Mouse (Mus musculus) forebrain, embryonic 14.5 days (tissue): ENCODE measurements around the gene Etl4. TPM values are rescaled to one million over a fixed set of nuclear protein-coding genes. Genes with fewer than 3 reads are reported as not detected.
A peak's percentile ranks its signal among the peaks of the same experiment; 100 is the strongest.
"Not testable (repeated sequence)": the region's sequence is repeated elsewhere in the genome, so short reads cannot be mapped to it uniquely, and the experiment has no call there.

ENCODE experiments used
- ATAC-seq: fragments of 200-750 bp; cut with Nextera tagmentation; 2 replicates; pipeline ENCODE4 v1.8.0; 2017; ENCODE audit warnings: mild to moderate bottlenecking, moderate library complexity
- DNase-seq: peaks from one replicate; pipeline ENCODE4 v3.0.0-alpha.2; 2015; ENCODE audit warnings: low spot score
- H3K27ac ChIP-seq: fragments of 300-500 bp; sonication (generic); 2 replicates; pipeline ENCODE4 v1.5.1; 2014; ENCODE audit warnings: low read depth, mild to moderate bottlenecking, control low read depth, low read length, moderate library complexity
- H3K27me3 ChIP-seq: fragments of 300-500 bp; sonication (generic); replicated peaks from 2 replicates; pipeline ENCODE4 v1.6.1; 2014; ENCODE audit warnings: low read length, control low read depth, mixed read lengths; ENCODE audit not compliant: control insufficient read depth, insufficient read depth
- H3K36me3 ChIP-seq: fragments of 300-500 bp; sonication (generic); 2 replicates; pipeline ENCODE4 v1.6.1; 2014; ENCODE audit warnings: low read length, control low read depth; ENCODE audit not compliant: control insufficient read depth, insufficient read depth
- H3K4me1 ChIP-seq: fragments of 300-500 bp; sonication (generic); 2 replicates; pipeline ENCODE4 v1.6.1; 2014; ENCODE audit warnings: antibody characterized with exemption, low read length, control low read depth; ENCODE audit not compliant: control insufficient read depth, insufficient read depth
- H3K4me2 ChIP-seq: fragments of 300-500 bp; sonication (generic); 2 replicates; pipeline ENCODE4 v1.6.1; 2014; ENCODE audit warnings: mild to moderate bottlenecking, control low read depth, low read length
- H3K4me3 ChIP-seq: fragments of 300-500 bp; sonication (generic); 2 replicates; pipeline ENCODE4 v1.5.1; 2014; ENCODE audit warnings: low read depth, low read length, control low read depth
- H3K9ac ChIP-seq: fragments of 300-500 bp; sonication (generic); 2 replicates; pipeline ENCODE4 v1.6.1; 2014; ENCODE audit warnings: mild to moderate bottlenecking, low read length, control low read depth, moderate library complexity
- H3K9me3 ChIP-seq: fragments of 300-500 bp; sonication (generic); replicated peaks from 2 replicates; pipeline ENCODE4 v1.6.1; 2016; ENCODE audit warnings: low read length, control low read depth, mixed read lengths; ENCODE audit not compliant: control insufficient read depth
- WGBS: fragments of 180-500 bp; shearing (Covaris S2); extraction: QIAGEN DNeasy Blood & Tissue Kit; methylation state at CpG from one replicate; pipeline ENCODE4 v1.1.7; 2014; 5-methylcytosine and 5-hydroxymethylcytosine counted together
- polyA plus RNA-seq: library from polyadenylated mRNA; unstranded; fragments of >200 nt; fragmentation: Nextera tagmentation; extraction: Ambion mirVana; gene quantifications from 2 replicates; pipeline ENCODE4 v1.2.1, GENCODE M21; 2014

Etl4 gene
- polyA plus RNA-seq, 1 experiment from 2014 or later: 14.7 TPM

- H3K36me3 ChIP-seq: not testable (repeated sequence)
Observed at GRCm38 (mm10) chr2:20177236-20177635, 267.7 kb downstream of the Etl4 start.

DNA sequence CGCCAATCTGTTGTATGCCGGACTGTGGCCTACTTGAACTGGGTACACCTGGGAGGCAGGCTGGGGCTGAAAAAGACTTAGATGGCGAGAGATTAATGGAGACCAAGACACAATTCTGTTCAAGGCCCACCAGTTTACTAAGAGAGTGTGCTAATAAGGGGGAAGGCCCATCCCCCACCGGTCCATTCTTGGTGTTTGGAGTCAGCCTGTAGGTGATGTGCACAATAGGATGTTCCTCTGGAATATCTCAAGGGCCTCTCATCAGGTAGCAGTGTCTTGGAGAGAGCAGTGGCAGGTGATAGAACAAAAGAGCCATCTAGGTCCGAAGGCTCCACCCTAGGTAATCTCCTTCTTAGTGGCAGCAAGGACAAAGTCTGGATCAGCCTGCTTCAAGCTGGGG is 271.0 kb downstream of the Etl4 start:
- H3K27ac ChIP-seq, H3K4me2 ChIP-seq, H3K4me3 ChIP-seq, H3K9me3 ChIP-seq, H3K9ac ChIP-seq, H3K27me3 ChIP-seq, H3K36me3 ChIP-seq, DNase-seq, ATAC-seq, H3K4me1 ChIP-seq: not testable (repeated sequence)
- WGBS: 92% methylated on average over 5 of the region's 5 CpGs

More at GRCm38 (mm10) chr2:20177236-20177635, 267.7 kb downstream of the Etl4 start:
- H3K27ac ChIP-seq, H3K9ac ChIP-seq, DNase-seq, H3K4me3 ChIP-seq, H3K9me3 ChIP-seq, H3K4me1 ChIP-seq, ATAC-seq, H3K27me3 ChIP-seq, H3K4me2 ChIP-seq: not testable (repeated sequence)
- WGBS: 93% methylated on average over 3 of the region's 3 CpGs

DNA sequence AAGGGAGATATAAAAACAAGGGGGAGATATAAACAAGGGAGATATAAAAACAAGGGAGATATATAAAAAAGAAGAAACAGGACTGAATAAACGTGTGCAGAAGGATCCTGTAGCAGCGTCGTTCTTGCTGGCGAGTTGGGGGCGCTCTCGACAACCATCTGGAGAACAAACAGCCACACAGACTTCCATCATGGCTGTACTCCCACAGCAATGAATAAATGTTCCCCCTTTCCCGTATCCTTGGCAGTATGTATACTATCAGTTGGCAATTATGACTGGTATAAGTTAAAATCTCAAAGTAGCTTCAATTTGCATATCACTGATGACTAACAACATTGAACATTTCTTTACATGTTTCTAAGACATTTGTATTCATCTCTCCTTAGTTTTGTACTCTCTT is 277.6 kb downstream of the Etl4 start:
- H3K36me3 ChIP-seq, H3K4me3 ChIP-seq, H3K27me3 ChIP-seq, H3K9me3 ChIP-seq, ATAC-seq, H3K27ac ChIP-seq, H3K4me2 ChIP-seq, H3K4me1 ChIP-seq, H3K9ac ChIP-seq: not testable (repeated sequence)
- DNase-seq: peak; percentile 47
- WGBS: 83% methylated on average over 7 of the region's 7 CpGs

DNA sequence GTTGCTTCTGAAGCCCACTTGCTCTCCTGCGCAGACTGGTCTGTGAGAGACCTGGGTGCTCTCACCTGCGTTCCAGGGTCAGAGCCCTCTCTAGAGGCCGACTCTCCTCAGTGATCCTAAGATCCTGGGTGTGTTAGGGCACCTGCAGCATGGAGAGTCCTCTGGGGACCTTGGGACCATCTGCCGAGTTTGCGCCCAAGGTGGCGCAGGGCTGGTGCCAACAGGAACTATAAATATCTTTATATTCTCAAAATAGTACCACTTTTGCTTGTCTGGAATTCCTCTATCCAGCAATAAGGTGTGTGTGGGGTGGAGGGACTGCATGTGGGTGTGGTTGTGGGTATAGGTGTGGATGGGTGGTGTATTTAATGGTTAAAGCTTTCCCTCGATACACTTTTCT is 293.4 kb downstream of the Etl4 start:
- DNase-seq: no peak
- no peaks in the 10 kb centered on the region for H3K4me1 ChIP-seq
- no peaks in the 10 kb centered on the region for H3K36me3 ChIP-seq
- no peak overlapping the region for H3K4me3 ChIP-seq
- H3K27ac ChIP-seq: no peak overlapping the region
- H3K9ac ChIP-seq: no peak overlapping the region
- H3K9me3 ChIP-seq: no peaks in the 10 kb centered on the region
- no peak for ATAC-seq
- H3K27me3 ChIP-seq: no peaks in the 10 kb centered on the region
- WGBS: 87% methylated on average over 7 of the region's 7 CpGs
- H3K4me2 ChIP-seq: no peak overlapping the region

DNA sequence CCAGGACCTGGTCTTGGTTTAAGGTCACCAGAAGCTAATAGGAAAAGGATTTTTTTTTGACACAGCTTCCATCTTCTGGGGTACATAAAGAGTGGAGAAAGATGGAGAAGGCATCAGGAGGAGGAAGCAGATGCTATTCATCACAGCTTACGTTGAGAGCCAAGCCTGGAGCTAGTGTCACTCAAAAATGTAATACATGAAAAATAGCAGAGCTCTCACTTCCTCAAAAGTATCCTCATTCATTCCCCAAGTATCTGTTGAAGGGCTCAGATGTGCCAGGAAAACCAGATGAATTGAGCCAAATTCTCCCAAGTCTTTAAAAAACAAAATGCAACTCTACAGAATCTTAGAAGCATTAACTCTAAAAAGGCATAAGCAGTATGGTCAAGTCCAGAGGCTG is 297.1 kb downstream of the Etl4 start:
- Histone ChIP-seq H3K4me3 (no peak overlapping the region), H3K36me3 (no peaks in the 10 kb centered on the region), H3K4me2 (no peak overlapping the region), H3K4me1 (no peaks in the 10 kb centered on the region), H3K27ac (no peak overlapping the region), H3K9ac (no peak overlapping the region), H3K9me3 (no peaks in the 10 kb centered on the region), H3K27me3 (no peaks in the 10 kb centered on the region)
- ATAC-seq: no peak
- WGBS: 81% methylated on average over 1 of the region's 1 CpGs
- DNase-seq: no peak

- H3K27me3 ChIP-seq: no peaks in the 10 kb centered on the region
- H3K27ac ChIP-seq: no peak overlapping the region
- DNase-seq (no peak), ATAC-seq (no peak)
- no peaks in the 10 kb centered on the region for H3K9me3 ChIP-seq
- H3K4me1 ChIP-seq: no peaks in the 10 kb centered on the region
- no peaks in the 10 kb centered on the region for H3K36me3 ChIP-seq
- no peak overlapping the region for H3K4me3 ChIP-seq
- no peak overlapping the region for H3K9ac ChIP-seq
- WGBS: 82% methylated on average over 3 of the region's 3 CpGs
- no peak overlapping the region for H3K4me2 ChIP-seq
Observed at GRCm38 (mm10) chr2:20208683-20209194, 299.2 kb downstream of the Etl4 start.

- ATAC-seq (no peak), DNase-seq (no peak)
- no peaks in the 10 kb centered on the region for H3K27me3 ChIP-seq
- no peak overlapping the region for H3K27ac ChIP-seq
- no peaks in the 10 kb centered on the region for H3K4me1 ChIP-seq
- no peaks in the 10 kb centered on the region for H3K9me3 ChIP-seq
- no peaks in the 10 kb centered on the region for H3K36me3 ChIP-seq
- no peak overlapping the region for H3K4me3 ChIP-seq
- whole genome bisulfite sequencing: 36% methylated on average over 4 of the region's 4 CpGs
- no peak overlapping the region for H3K4me2 ChIP-seq
- H3K9ac ChIP-seq: no peak overlapping the region
Observed at GRCm38 (mm10) chr2:20209359-20209758, 299.8 kb downstream of the Etl4 start.

DNA sequence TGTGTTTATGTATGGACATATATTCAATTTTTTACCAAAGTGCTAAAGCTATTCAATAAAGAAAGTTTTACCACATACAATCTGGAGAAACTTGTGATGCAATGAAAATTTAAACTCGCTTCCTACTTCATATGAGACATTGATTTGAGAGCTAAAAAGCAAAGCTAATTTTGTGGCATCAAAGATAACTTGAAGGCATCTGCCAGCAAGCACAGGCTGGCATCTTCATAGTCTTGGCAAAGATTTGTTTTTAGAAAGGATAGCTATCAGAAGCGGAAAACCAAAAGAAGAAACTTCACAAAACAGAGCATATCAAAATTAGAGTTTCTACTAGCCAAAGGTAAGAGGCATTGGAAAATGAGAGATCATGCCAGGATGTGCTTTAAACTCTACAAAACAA is 306.7 kb downstream of the Etl4 start:
- no peaks in the 10 kb centered on the region for H3K27me3 ChIP-seq
- H3K36me3 ChIP-seq: no peaks in the 10 kb centered on the region
- no peaks in the 10 kb centered on the region for H3K9me3 ChIP-seq
- WGBS: 87% methylated on average over 2 of the region's 2 CpGs
- no peak overlapping the region for H3K9ac ChIP-seq
- H3K4me3 ChIP-seq: no peak overlapping the region
- ATAC-seq (no peak), DNase-seq (peak; percentile 7)
- H3K4me1 ChIP-seq: no peaks in the 10 kb centered on the region
- no peak overlapping the region for H3K4me2 ChIP-seq
- no peak overlapping the region for H3K27ac ChIP-seq

DNA sequence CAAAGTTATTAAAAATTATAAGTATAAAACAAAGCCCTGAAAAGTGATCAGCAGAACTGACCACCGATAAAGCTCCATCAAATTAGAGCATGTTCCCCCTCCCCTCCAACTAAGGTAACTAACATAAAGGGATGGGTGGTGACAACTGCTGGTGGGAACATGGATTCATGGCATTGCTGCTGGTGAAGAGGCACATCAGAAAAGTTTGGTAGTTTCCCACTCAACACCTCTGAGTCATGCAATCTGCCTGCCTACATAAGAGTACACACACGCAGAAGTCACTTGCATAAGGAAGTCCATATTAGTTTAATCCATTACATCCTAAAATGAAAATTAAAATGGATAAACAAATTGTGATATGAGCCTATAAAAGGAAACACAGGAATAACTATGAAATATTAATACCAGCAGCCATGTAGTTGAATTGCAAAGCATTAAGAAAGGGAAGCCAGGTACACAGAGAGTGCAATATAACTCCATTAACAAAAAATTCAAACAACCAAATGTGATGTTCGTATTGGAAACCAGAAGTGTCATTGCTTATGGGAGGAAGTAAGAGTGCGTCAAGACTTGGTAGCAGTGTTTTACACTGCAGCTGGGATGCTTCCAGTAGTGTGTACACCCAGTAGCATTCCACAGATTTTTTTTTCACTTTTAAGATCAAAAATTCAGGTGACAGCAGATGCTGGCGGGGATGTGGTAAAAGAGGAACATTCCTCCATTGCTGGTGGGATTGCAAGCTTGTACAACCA is 307.3 kb downstream of the Etl4 start:
- Histone ChIP-seq H3K4me1 (no peaks in the 10 kb centered on the region), H3K27ac (no peak overlapping the region), H3K9ac (no peak overlapping the region), H3K9me3 (no peaks in the 10 kb centered on the region), H3K4me3 (no peak overlapping the region), H3K27me3 (no peaks in the 10 kb centered on the region), H3K36me3 (no peaks in the 10 kb centered on the region), H3K4me2 (no peak overlapping the region)
- DNase-seq (no peak), ATAC-seq (no peak)
- 94% methylated on average over 5 of the region's 5 CpGs for WGBS
